Mouse (Mus musculus): ENCODE measurements around the gene 4933402D24Rik. TPM values are rescaled to one million over a fixed set of nuclear protein-coding genes. Genes with fewer than 3 reads are reported as not detected.

4933402D24Rik gene
- total RNA-seq (2014; rRNA removed) (not detected in 2 replicates), polyA plus RNA-seq (2012; rRNA removed) (not detected in 2 replicates)

- TF ChIP-seq CTCF (IDR thresholded peaks at IDR 0.05; ENCODE audit: low read depth, low read length): no peak
- TF ChIP-seq POLR2A (IDR thresholded peaks at IDR 0.05; ENCODE audit: extremely low read depth, insufficient read depth, low read length): no peak
- H3K9ac ChIP-seq (ENCODE audit: low read depth, low read length): no peak within 1 kb of the TSS
- DNase-seq (ENCODE audit: extremely low read depth, low read depth, low spot score): no peak
- no peak within 1 kb of the TSS for H3K27ac ChIP-seq (replicated peaks; ENCODE audit: insufficient read depth, low read depth, low read length)
- no peaks in the 10 kb centered on the region for H3K79me2 ChIP-seq (ENCODE audit: control insufficient read depth, insufficient read depth, low read length)
- no peaks in the 10 kb centered on the region for H3K4me1 ChIP-seq (ENCODE audit: control insufficient read depth, insufficient read depth, low read length)
- no peak within 1 kb of the TSS for H3K4me3 ChIP-seq (ENCODE audit: insufficient read depth, low read depth, low read length)
- H3K27me3 ChIP-seq (ENCODE audit: control insufficient read depth, insufficient read depth, low read length): no peaks in the 10 kb centered on the region
- no peaks in the 10 kb centered on the region for H3K36me3 ChIP-seq (ENCODE audit: control insufficient read depth, insufficient read depth, low read length)
- WGBS: 86% methylated on average over 5 of the region's 5 CpGs
Observed at GRCm38 (mm10) chr1:63769167-63769566, at the start of gene 4933402D24Rik. Gene 4933402D24Rik, minus strand, starts transcription at chr1:63769267.

GRCm38 (mm10) chr1:63808584-63808983 lies 39.5 kb upstream of the 4933402D24Rik start:
- no peaks in the 10 kb centered on the region for H3K36me3 ChIP-seq (ENCODE audit: control insufficient read depth, insufficient read depth, low read length)
- H3K27ac ChIP-seq (replicated peaks; ENCODE audit: insufficient read depth, low read depth, low read length): no peak overlapping the region
- H3K27me3 ChIP-seq (ENCODE audit: control insufficient read depth, insufficient read depth, low read length): no peaks in the 10 kb centered on the region
- TF ChIP-seq POLR2A (IDR thresholded peaks at IDR 0.05; ENCODE audit: extremely low read depth, insufficient read depth, low read length) (no peak), CTCF (IDR thresholded peaks at IDR 0.05; ENCODE audit: low read depth, low read length) (no peak)
- DNase-seq (ENCODE audit: extremely low read depth, low read depth, low spot score): no peak
- H3K9ac ChIP-seq (ENCODE audit: low read depth, low read length): no peak overlapping the region
- WGBS: 88% methylated on average over 3 of the region's 3 CpGs
- H3K79me2 ChIP-seq (ENCODE audit: control insufficient read depth, insufficient read depth, low read length): no peaks in the 10 kb centered on the region
- H3K4me3 ChIP-seq (ENCODE audit: insufficient read depth, low read depth, low read length): no peak overlapping the region
- no peaks in the 10 kb centered on the region for H3K4me1 ChIP-seq (ENCODE audit: control insufficient read depth, insufficient read depth, low read length)

DNA sequence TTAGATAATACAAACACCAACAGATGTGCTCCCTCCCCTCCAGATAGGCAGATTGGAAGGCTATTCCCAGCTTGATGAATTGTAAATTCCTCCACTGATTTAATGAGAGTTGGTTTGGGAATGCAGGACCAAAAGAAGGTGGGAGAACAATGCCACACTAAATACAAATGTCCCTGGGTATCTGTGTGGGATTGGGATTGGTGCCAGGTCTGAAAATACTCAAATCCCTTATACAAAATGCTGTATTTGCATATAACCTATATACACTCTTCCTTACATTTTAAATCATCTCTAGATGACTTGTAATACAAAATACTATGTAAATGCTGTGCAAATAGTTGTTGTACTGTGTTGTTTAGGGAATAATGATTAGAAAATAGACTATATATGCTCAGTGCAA lies 36.0 kb upstream of the 4933402D24Rik start:
- Histone ChIP-seq H3K4me3 (ENCODE audit: insufficient read depth, low read depth, low read length) (no peak overlapping the region), H3K4me1 (ENCODE audit: control insufficient read depth, insufficient read depth, low read length) (no peaks in the 10 kb centered on the region), H3K79me2 (ENCODE audit: control insufficient read depth, insufficient read depth, low read length) (no peaks in the 10 kb centered on the region), H3K27ac (replicated peaks; ENCODE audit: insufficient read depth, low read depth, low read length) (no peak overlapping the region), H3K36me3 (ENCODE audit: control insufficient read depth, insufficient read depth, low read length) (no peaks in the 10 kb centered on the region), H3K9ac (ENCODE audit: low read depth, low read length) (no peak overlapping the region), H3K27me3 (ENCODE audit: control insufficient read depth, insufficient read depth, low read length) (no peaks in the 10 kb centered on the region)
- TF ChIP-seq POLR2A (IDR thresholded peaks at IDR 0.05; ENCODE audit: extremely low read depth, insufficient read depth, low read length): no peak
- no peak for TF ChIP-seq CTCF (IDR thresholded peaks at IDR 0.05; ENCODE audit: low read depth, low read length)
- no peak for DNase-seq (ENCODE audit: extremely low read depth, low read depth, low spot score)

DNA sequence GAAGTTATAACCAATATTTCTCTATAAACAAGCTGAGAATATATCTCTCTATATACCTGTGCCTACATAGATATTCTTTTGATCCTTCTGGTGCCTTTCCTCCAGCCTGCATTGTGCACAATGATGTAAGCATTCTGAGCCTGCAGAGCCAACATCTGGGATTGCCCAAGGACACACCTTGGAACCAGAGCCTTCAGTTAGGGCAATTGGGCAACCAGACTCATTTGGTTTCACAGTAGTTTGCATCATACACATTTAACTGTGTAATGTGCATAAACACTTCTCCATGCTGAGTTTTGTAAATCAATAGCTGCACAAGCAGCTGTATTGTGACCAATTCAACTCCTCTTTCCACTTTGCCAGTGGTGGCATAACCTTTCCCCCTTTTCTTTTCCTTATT lies 25.3 kb upstream of the 4933402D24Rik start:
- Histone ChIP-seq H3K79me2 (ENCODE audit: control insufficient read depth, insufficient read depth, low read length) (no peaks in the 10 kb centered on the region), H3K9ac (ENCODE audit: low read depth, low read length) (no peak overlapping the region), H3K27ac (replicated peaks; ENCODE audit: insufficient read depth, low read depth, low read length) (no peak overlapping the region), H3K36me3 (ENCODE audit: control insufficient read depth, insufficient read depth, low read length) (no peaks in the 10 kb centered on the region), H3K27me3 (ENCODE audit: control insufficient read depth, insufficient read depth, low read length) (no peaks in the 10 kb centered on the region), H3K4me3 (ENCODE audit: insufficient read depth, low read depth, low read length) (no peak overlapping the region), H3K4me1 (ENCODE audit: control insufficient read depth, insufficient read depth, low read length) (no peaks in the 10 kb centered on the region)
- no peak for DNase-seq (ENCODE audit: extremely low read depth, low read depth, low spot score)
- TF ChIP-seq CTCF (IDR thresholded peaks at IDR 0.05; ENCODE audit: low read depth, low read length): no peak
- no peak for TF ChIP-seq POLR2A (IDR thresholded peaks at IDR 0.05; ENCODE audit: extremely low read depth, insufficient read depth, low read length)

GRCm38 (mm10) chr1:63776902-63777630 lies 8.0 kb upstream of the 4933402D24Rik start:
- Histone ChIP-seq H3K79me2 (ENCODE audit: control insufficient read depth, insufficient read depth, low read length) (no peaks in the 10 kb centered on the region), H3K4me1 (ENCODE audit: control insufficient read depth, insufficient read depth, low read length) (no peaks in the 10 kb centered on the region)
- DNase-seq (ENCODE audit: extremely low read depth, low read depth, low spot score): no peak

GRCm38 (mm10) chr1:63776396-63776795 lies 7.3 kb upstream of the 4933402D24Rik start:
- no peak overlapping the region for H3K9ac ChIP-seq (ENCODE audit: low read depth, low read length)
- no peak for DNase-seq (ENCODE audit: extremely low read depth, low read depth, low spot score)
- H3K36me3 ChIP-seq (ENCODE audit: control insufficient read depth, insufficient read depth, low read length): no peaks in the 10 kb centered on the region
- no peak overlapping the region for H3K4me3 ChIP-seq (ENCODE audit: insufficient read depth, low read depth, low read length)
- H3K79me2 ChIP-seq (ENCODE audit: control insufficient read depth, insufficient read depth, low read length): no peaks in the 10 kb centered on the region
- no peaks in the 10 kb centered on the region for H3K27me3 ChIP-seq (ENCODE audit: control insufficient read depth, insufficient read depth, low read length)
- no peaks in the 10 kb centered on the region for H3K4me1 ChIP-seq (ENCODE audit: control insufficient read depth, insufficient read depth, low read length)
- TF ChIP-seq POLR2A (IDR thresholded peaks at IDR 0.05; ENCODE audit: extremely low read depth, insufficient read depth, low read length) (no peak), CTCF (IDR thresholded peaks at IDR 0.05; ENCODE audit: low read depth, low read length) (no peak)
- 53% methylated on average over 1 of the region's 1 CpGs for WGBS
- no peak overlapping the region for H3K27ac ChIP-seq (replicated peaks; ENCODE audit: insufficient read depth, low read depth, low read length)

More at GRCm38 (mm10) chr1:63776902-63777630, 8.0 kb upstream of the 4933402D24Rik start:
- no peak overlapping the region for H3K27ac ChIP-seq (replicated peaks; ENCODE audit: insufficient read depth, low read depth, low read length)
- 72% methylated on average over 4 of the region's 4 CpGs for WGBS
- H3K9ac ChIP-seq (ENCODE audit: low read depth, low read length): no peak overlapping the region
- H3K36me3 ChIP-seq (ENCODE audit: control insufficient read depth, insufficient read depth, low read length): no peaks in the 10 kb centered on the region
- H3K27me3 ChIP-seq (ENCODE audit: control insufficient read depth, insufficient read depth, low read length): no peaks in the 10 kb centered on the region
- TF ChIP-seq POLR2A (IDR thresholded peaks at IDR 0.05; ENCODE audit: extremely low read depth, insufficient read depth, low read length): no peak
- TF ChIP-seq CTCF (IDR thresholded peaks at IDR 0.05; ENCODE audit: low read depth, low read length): no peak
- no peak overlapping the region for H3K4me3 ChIP-seq (ENCODE audit: insufficient read depth, low read depth, low read length)

Data from liver, adult 2 months (tissue).